Mouse (Mus musculus) urinary bladder, postnatal 4 days (tissue): ENCODE measurements around the gene Lrig3.

Experiments used
- DNase-seq, 2 experiments: peaks; one replicate each; pipeline ENCODE4 v3.0.0; 2021 to 2022; ENCODE audit warnings: low spot score in 2 of 2

Gene Lrig3

GRCm38 (mm10) chr10:126000861-126001390 is 35.0 kb downstream of the Lrig3 start:
- peak in 1 of 2 experiments; percentile 26 for DNase-seq

- peak; percentile 14 to 56 for DNase-seq
Observed at GRCm38 (mm10) chr10:126002081-126002755, 36.2 kb downstream of the Lrig3 start.

DNA sequence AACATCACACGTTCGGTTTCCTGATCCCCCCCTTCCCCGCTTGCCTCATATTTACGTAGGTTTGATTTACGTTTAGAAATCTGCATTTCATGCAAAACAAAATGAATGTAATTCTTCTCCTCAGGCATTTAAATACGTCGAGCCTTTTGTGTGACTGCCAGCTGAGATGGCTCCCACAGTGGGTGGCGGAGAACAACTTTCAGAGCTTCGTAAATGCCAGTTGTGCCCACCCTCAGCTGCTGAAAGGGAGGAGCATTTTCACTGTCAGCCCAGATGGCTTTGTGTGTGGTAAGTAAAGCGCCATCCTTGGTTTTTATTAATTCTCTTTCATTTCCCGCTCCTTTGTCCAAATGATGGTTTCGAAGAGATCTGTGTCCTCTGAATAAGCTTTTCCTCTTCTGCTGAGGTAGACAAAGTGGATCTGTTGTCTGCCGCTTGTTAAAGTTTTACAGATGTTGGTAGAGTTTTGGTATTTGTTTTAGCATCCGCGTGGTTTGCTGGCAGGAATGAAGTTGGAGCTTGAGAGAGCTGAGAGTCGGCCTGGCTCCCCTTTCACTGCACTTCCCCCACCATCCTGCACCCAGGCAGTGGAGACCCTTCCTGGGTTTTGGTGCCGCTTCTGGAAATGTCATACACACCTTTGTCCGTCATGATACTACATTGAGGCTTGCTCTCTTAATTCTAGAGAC is 37.0 kb downstream of the Lrig3 start:
- peak in 1 of 2 experiments; percentile 46 for DNase-seq

DNA sequence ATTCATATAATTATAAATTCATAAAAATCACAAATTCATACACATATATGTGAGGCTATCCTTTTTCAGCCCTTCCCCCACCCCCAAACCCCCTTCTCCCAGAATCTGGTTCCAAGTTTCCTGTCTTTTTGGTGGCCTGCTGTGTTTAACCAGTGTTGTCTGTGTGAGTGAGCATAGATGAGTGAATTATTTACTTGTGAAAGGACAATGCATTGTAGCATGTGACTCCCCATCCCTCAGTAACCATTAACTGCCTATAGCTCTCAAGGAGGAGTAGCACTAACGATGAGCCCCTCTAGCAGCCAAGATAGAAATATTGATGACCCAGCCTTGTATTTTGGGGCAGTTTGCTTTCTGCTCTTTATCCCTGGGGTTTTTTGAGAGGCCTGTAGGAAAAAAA is 37.9 kb downstream of the Lrig3 start:
- DNase-seq = no peak

- no peak for DNase-seq
Observed at GRCm38 (mm10) chr10:126013667-126014066, 47.7 kb downstream of the Lrig3 start.

GRCm38 (mm10) chr10:126014673-126015072 is 48.7 kb downstream of the Lrig3 start:
- DNase-seq = no peak

- DNase-seq = no peak
Observed at GRCm38 (mm10) chr10:126015644-126016043, 49.7 kb downstream of the Lrig3 start.

GRCm38 (mm10) chr10:126019350-126019991 is 53.5 kb downstream of the Lrig3 start:
- DNase-seq = no peak

DNA sequence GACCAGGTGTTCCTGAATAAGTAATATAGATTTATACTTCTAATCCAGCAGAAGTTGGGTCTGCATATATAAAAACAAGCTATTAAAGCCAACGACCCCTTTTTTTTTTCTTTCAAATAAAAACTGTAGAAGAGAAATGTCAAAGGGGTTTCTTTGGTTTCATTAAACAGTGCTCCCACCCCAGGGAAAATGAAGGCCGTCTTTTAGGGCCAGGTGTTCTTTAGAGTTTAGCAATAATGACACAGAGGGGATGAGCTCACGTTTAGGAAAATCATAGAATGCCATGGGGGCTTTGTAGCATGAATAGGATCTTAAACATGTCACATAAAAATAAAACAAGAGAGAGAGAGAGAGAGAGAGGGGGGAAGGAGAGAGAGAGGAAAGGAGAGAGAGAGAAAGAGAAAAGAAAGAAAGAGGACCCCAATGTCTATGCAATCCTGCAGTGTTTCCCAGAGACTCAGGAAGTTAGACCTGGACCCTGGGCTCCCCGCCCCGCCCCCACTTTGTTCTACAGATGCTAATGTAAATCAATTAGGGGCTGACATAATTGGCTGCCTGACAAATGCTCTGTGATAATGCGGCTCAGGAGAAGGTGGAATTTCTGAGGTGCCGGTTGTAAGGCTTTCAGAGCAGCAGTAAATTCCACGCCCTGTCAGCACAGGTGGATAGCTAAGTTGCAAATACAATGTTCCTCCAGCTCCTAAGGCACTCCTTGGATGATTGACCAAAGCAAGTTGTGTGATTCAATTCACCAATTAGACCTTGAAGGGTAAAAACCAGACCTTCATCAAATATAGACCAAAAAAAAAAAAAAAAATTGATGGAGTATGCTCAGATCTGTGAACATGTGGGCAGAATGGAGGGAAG is 62.8 kb downstream of the Lrig3 start:
- DNase-seq = no peak

DNA sequence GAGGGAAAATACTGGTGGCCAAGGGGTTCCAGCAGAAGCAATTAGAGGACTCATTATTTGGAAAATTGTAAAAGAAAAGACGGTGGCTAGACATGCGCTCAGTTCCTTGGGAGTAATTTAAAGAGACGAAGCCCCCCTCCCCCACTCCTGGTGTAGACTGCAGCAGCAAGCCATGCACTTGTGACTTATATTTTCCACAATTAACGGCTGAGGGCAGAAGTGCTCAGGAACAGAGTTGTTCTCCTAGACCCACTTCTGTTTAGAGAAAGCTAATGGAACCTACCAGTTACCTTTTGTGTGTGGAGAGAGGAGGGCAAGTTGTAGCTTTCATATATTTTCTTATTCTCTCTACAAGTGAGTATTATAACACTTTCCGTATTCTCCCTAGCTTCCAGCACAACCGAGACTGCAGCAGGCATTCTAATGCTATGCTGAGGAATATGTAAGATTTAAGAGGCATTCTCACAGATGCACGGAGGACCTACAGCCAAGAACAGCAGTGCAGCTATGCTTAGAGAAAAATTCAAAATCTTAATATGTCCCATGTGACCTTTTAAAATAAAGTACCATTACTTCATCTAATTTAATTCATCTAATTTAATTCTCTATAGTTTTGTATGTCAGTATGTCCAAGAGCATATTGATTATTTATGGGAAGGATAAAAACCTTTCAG is 63.6 kb downstream of the Lrig3 start:
- DNase-seq = no peak

DNA sequence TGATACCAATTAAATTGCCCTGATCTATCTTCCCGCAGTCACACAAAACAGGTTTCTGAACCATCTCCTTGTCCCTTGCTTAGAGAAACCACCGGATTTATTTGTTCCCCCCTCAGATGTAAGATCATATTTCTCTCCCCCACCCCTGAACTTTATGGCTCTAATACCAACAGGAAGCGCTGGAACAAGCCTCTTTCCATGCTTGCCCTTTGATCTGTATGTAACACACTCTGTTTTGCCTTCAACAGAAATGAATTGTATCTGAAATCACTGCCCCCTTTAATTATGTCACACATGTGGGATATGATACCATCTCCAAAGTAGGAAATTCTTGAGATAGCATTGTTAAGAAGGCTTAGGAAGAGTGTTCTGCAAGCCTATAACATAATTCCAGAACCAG is 90.9 kb downstream of the Lrig3 start:
- DNase-seq = no peak

DNA sequence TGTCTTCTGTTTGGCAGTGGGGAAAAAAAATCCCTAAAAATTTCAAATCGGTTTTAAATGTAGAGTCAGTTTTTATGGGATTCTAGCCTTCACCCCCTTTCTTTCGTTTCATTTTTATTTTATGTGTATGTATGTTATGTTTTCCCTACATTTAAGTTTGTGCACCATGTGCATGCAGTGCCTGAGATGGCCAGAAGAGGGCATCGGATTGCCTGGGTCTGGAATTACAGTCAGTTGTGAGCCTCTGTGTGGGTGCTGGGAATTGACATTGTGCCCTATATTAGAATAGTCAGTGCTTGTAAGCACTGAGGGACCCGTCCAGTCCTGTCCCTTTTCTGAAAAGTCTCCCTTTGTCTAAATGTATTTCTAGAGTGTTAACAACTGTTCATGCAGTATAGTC is 96.8 kb downstream of the Lrig3 start:
- DNase-seq = no peak
